Mouse (Mus musculus) liver, postnatal 0 days (tissue): ENCODE measurements around the gene Mier2.

Experiments
- CTCF ChIP-seq: sonication (generic); IDR thresholded peaks from 2 replicates; pipeline ENCODE4 v1.5.1; 2016; ENCODE audit warnings: antibody characterized with exemption, low read depth
- EP300 ChIP-seq: IDR thresholded peaks from 2 replicates; pipeline ENCODE4 v1.6.1; 2016; ENCODE audit warnings: antibody characterized with exemption, low read depth, mild to moderate bottlenecking

DNA sequence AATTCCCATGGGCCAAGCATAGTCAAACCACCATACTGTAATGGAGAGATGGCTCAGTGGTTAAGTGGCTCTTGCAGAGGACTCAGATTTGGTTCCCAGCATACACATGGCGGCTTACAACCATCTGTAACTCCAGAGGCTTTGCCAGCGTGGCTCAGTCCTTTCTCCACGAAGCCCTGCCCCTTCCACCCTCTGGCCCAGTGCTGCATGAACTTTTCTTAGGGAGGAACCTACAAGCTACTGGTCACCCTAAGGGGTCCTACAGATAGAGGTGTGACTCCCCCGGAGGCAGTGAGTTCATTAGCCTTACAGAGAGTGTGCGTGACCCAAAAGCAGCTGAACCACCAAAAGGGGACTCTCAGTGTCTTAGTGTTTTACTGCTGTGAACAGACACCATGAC lies 2.0 kb upstream of the Mier2 start:
- TF ChIP-seq CTCF (no peak), EP300 (no peak)
